Mouse (Mus musculus) layer of hippocampus, postnatal 10 days (tissue): Measurements from ENCODE around the gene Txnrd1. TPM values are rescaled to one million over a fixed set of nuclear protein-coding genes. Genes with fewer than 3 reads are reported as not detected.
A peak's percentile ranks its signal among the peaks of the same experiment; 100 is the strongest.

Experiments
- DNase-seq, 2 experiments: peaks; one replicate each; pipeline ENCODE4 v3.0.0; 2021; ENCODE audit warnings: low spot score in 2 of 2
- total RNA-seq, 2 experiments: library from RNA; stranded (reverse); gene quantifications; 2 replicates each; pipeline ENCODE4 v1.2.3; 2021

Gene Txnrd1
- total RNA-seq, 2 experiments from 2014 or later = 74.1 to 77.4 TPM

DNA sequence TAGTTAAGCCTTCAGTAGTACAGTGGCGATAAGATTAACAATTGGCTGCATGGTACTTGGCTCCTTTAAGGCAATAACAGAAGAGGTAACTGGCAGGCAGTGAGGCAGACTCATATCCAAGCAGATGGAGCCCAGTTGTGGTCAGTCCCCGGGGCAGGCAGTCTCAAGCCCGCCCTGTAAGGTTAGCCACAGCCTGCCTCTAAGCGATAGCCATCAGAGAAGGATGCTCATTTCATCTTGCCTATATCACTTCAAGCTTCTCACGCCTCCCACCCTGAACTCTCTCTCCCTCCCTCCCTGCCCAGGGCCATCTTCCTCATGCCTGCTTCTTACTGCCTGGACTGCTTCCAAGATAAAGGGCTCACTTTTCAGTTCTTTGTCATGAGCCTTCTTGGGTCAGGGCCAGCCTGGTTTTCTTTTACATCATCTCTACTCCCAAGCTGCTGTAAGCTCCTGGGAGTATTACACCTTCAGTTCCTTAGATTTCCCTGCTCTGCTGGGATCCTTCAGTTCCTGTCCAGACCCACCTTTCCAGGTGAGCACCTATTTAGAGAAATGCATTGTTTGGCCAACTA is 29.4 kb downstream of the Txnrd1 start:
- no peak for DNase-seq

DNA sequence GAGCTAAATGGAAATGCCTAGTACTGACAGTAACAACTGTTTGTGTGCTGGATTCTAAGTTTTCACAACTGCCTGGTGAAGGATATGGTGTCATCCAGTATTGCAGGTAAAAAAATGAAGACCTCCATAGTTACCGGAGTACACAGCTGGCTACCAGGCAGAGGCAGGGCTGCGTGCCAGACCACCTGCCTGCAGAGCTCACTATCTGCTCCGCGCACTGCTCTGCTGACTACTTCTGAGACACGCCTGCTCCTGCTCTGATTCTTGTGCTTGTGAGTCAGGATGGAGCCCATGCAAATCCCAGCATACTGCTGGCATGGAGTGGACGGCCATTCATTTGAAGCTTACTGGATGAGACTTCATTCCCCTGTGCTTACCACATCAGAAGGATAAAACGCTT is 30.1 kb downstream of the Txnrd1 start:
- DNase-seq = no peak

DNA sequence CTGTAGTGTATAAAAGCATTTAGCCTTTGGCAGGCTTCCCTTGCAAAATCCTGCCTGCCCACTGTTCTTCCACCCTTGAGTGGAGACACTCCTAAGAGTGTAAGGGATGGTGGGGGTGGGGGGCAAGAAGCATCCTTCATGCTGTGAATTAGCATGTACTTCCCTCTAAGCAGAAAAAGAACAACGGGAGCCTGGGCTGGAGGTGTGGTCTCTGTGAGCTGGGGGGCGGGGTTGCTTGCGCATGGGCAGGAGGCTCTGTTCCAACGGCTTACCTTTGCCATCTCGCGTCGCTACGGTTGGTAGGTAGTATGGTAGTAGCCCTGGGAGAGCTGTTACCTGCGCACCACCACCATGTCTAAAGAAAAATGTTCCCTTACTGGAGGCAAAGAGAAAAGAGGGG is 32.6 kb downstream of the Txnrd1 start, which contains the start of gene Eid3:
Gene Eid3 (plus strand): TSS at position 271 of the 400 bp plus-strand sequence.
- DNase-seq = no peak

DNA sequence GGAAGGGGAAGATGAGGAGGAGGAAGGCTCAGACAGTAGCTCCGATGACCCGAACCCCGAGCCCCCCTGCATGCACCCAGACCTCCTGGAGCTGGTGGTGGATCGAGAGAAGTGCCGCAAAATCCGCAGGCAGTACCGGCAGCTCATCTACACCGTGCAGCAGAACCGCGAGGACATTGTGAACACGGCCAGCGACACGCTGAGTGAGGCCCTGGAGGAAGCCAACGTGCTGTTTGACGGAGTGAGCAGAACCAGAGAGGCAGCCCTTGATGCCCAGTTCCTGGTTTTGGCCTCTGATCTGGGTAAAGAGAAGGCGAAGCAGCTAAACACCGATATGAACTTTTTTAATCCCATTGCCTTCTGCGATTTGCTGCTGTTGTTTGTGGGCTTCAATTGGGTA is 33.1 kb downstream of the Txnrd1 start:
- DNase-seq = no peak

- DNase-seq = no peak
Observed at GRCm38 (mm10) chr10:82868418-82869086, 34.8 kb downstream of the Txnrd1 start.

- DNase-seq = no peak
Observed at GRCm38 (mm10) chr10:82875446-82875845, 41.7 kb downstream of the Txnrd1 start.

- peak; percentile 53 to 54 for DNase-seq
Observed at GRCm38 (mm10) chr10:82876076-82876796, 42.5 kb downstream of the Txnrd1 start.

- DNase-seq = no peak
Observed at GRCm38 (mm10) chr10:82887354-82887753, 53.6 kb downstream of the Txnrd1 start.

DNA sequence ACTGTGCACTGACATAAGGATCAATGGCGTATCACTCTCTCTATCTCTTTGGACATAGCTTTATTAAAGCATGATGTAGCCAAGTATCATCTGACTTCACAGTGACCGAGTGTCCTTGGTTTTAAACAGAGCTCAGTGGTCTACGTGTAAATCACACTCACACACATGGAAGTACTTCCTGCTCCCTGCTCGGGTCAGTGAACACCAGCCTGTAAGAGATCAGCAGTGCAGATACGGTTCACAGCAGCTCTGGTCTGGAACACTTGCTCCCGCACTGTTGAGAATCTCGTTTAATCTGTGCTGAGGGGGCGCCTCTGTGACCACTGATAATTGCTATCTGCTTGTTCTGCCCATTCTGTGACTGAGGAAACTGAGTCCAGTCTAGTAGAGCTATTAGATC is 54.8 kb downstream of the Txnrd1 start:
- no peak for DNase-seq

- no peak for DNase-seq
Observed at GRCm38 (mm10) chr10:82889447-82889973, 55.8 kb downstream of the Txnrd1 start.

DNA sequence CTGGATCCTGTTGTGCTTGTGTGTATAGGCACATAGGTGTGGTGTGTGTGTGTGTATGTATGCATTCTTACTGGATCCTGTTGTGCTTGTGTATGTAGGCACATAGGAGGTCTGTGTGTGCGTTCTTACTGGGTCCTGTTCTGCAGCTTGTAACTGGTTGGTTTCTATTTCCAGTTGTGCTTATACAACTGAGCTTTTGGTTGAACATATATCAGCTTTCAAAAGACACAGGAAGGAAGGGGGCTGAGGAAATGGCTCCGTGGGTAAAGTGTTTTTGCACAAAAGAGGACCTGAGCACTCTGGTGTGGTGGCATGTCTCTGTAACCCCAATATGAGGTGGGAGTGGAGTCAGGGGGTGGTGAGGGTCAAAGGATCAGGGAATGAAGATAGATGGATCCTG is 57.2 kb downstream of the Txnrd1 start:
- DNase-seq = no peak

DNA sequence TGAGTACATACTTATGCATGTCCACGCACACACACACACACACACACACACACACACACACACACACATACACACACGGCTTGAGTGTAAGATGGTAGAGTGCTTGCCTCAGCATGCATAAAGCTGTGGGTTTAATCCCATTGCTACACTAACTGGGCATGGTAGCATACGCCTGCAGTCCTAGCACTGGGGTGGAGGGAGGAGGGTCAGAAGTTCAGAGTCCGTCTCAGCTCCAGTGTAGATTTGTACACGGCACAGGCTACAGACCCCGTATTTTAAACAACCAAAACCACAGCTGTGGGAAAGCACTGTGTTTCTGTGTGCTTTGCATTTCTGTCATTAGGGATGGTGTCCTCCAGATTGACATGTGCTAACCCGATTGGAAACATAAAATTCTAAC is 57.7 kb downstream of the Txnrd1 start:
- DNase-seq = no peak

GRCm38 (mm10) chr10:82892442-82893055 is 58.8 kb downstream of the Txnrd1 start:
- DNase-seq = no peak

DNA sequence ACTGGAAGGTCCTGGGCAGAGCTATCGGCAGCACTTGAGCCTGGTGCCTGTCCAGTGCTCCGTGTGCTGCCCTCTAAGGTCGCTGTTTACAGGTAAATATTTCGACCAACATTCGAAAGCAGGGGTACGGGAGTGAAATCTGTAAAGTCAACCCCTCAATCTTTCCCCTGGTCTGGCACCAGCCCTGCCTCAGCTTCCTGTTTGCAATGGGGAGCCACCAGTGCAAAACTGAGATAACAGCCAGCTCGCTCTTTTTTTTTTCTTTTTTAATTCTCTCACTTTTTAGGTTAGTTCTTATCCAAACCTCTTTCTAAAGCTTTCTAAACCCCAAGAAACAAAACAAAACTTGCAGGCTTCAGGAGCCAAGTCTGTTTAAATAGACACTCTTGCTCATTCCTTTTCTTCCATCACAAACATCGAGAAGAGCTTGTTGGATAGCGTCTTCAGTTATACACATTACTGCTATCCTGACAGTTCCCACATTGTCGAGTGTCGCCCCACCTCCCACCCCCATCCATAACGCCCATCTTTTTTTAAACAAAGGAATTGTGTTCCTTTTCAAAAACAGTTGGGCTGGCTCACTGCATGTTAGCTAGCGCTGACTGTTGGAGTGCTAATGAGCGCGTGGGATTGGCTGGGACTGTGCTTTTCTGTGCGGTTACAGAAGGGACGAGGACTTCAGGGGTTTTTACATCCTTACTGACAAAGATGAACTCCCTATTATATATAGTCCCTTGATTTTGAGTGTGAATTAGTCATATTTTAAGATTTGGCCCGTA is 60.3 kb downstream of the Txnrd1 start:
- peak; percentile 22 to 40 for DNase-seq

DNA sequence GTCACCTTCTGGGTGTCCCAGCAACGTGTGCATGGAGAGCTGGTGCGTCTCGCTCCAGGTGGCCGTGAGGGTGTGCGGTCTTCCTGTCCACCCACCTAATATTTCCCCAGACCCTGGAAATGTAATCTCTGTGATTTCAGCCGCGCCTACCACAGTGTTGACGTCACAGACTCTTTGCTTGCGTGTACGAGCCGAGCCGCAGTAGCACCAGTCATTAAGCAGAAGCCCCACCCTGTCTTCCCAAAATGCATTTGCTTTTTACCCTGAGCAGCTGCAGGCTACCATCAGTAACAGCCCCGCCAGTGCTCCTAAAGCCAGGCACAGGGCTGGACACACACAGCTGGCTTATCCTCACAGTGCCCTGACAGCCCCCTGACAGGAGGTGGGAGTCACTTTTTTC is 64.2 kb downstream of the Txnrd1 start:
- no peak for DNase-seq

GRCm38 (mm10) chr10:82898893-82899292 is 65.1 kb downstream of the Txnrd1 start:
- DNase-seq = no peak

DNA sequence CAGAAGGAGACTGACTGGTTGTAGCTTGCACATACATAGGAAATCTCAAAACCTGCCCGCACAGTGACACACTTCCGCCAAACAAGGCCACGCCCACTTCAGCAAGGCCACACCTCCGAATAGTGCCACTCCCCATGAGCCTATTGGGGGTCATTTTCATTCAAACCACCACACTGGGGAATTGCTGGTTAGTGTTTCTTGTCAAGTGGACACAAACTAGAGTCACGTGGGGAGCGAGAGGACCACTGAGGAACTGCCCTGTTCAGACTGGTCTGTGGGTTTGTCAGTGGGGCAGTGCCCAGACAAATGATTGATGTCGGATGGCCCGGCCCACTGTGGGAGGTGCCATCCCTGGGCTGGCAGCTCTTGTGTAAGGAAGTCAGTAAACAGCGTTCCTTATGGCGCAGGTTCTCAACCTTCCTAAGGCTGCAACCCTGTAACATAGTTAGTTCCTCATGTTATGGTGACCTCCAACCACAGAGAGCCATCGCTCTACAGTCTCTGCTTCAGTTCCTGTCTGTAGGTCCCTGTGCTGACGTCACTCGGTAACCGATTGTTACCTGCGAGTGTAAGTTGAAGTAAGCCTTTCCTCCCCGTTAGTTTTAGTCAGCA is 66.2 kb downstream of the Txnrd1 start:
- DNase-seq = no peak

- DNase-seq = peak in 1 of 2 experiments; percentile 42
Observed at GRCm38 (mm10) chr10:82900546-82900945, 66.8 kb downstream of the Txnrd1 start.

- DNase-seq = peak; percentile 90 to 93
Observed at GRCm38 (mm10) chr10:82901436-82901835, 67.7 kb downstream of the Txnrd1 start.

GRCm38 (mm10) chr10:82908526-82908925 is 74.8 kb downstream of the Txnrd1 start:
- DNase-seq = no peak
